Mouse (Mus musculus) right cerebral cortex, postnatal 14 days (tissue): ENCODE measurements around the gene Ubox5.

ENCODE experiments used
- DNase-seq: peaks from one replicate; pipeline ENCODE4 v3.0.0; 2022

Ubox5 gene

GRCm38 (mm10) chr2:130574960-130575359 is 54.9 kb downstream of the Ubox5 start:
- DNase-seq = no peak

GRCm38 (mm10) chr2:130569926-130570325 is 59.9 kb downstream of the Ubox5 start:
- no peak for DNase-seq

- DNase-seq = no peak
Measured at GRCm38 (mm10) chr2:130568921-130569320, 60.9 kb downstream of the Ubox5 start.

- DNase-seq = no peak
Measured at GRCm38 (mm10) chr2:130564983-130565382, 64.9 kb downstream of the Ubox5 start.

- DNase-seq = no peak
Measured at GRCm38 (mm10) chr2:130564063-130564462, 65.8 kb downstream of the Ubox5 start.

- peak; percentile 90 for DNase-seq
Measured at GRCm38 (mm10) chr2:130563212-130564055, 66.4 kb downstream of the Ubox5 start, which contains the start of gene Mrps26. TSS of gene Mrps26 (plus strand) at chr2:130563742.

GRCm38 (mm10) chr2:130558015-130558414 is 71.8 kb downstream of the Ubox5 start:
- DNase-seq = no peak

GRCm38 (mm10) chr2:130557462-130557861 is 72.4 kb downstream of the Ubox5 start:
- no peak for DNase-seq

- no peak for DNase-seq
Measured at GRCm38 (mm10) chr2:130556292-130556691, 73.5 kb downstream of the Ubox5 start.

GRCm38 (mm10) chr2:130554841-130555240 is 75.0 kb downstream of the Ubox5 start:
- no peak for DNase-seq

GRCm38 (mm10) chr2:130546957-130547356 is 82.9 kb downstream of the Ubox5 start:
- DNase-seq = no peak

- DNase-seq = no peak
Measured at GRCm38 (mm10) chr2:130540266-130540665, 89.6 kb downstream of the Ubox5 start.
